Mouse (Mus musculus) hindbrain, embryonic 11.5 days (tissue): ENCODE measurements at regions not wholly inside any gene's neighbourhood (a gene's known extent, or its start where the extent isn't known, plus 50 kb on each side); places are given as distances from the start of the nearest gene placed in this dataset.

Source experiments
- ATAC-seq: fragments of 200-750 bp; cut with Nextera tagmentation; 2 replicates; pipeline ENCODE4 v1.8.0; 2017; ENCODE audit warnings: mild to moderate bottlenecking, moderate TSS enrichment, moderate library complexity; ENCODE audit not compliant: low FRiP score
- DNase-seq: peaks from one replicate; pipeline ENCODE4 v3.0.0-alpha.2; 2015; ENCODE audit warnings: low spot score
- H3K27ac ChIP-seq: fragments of 300-500 bp; sonication (generic); 2 replicates; pipeline ENCODE4 v1.5.1; 2014; ENCODE audit warnings: mild to moderate bottlenecking, low read depth, low read length
- H3K27me3 ChIP-seq: fragments of 300-500 bp; sonication (generic); 2 replicates; pipeline ENCODE4 v1.6.1; 2014; ENCODE audit warnings: mild to moderate bottlenecking, low read length, moderate library complexity, mixed read lengths; ENCODE audit not compliant: control insufficient read depth, insufficient read depth
- H3K36me3 ChIP-seq: fragments of 300-500 bp; sonication (generic); 2 replicates; pipeline ENCODE4 v1.6.1; 2014; ENCODE audit warnings: mild to moderate bottlenecking, low read length, moderate library complexity, mixed read lengths; ENCODE audit not compliant: control insufficient read depth, insufficient read depth
- H3K4me1 ChIP-seq: fragments of 300-500 bp; sonication (generic); replicated peaks from 2 replicates; pipeline ENCODE4 v1.6.1; 2014; ENCODE audit warnings: low read length, mixed read lengths; ENCODE audit not compliant: control insufficient read depth, insufficient read depth
- H3K4me2 ChIP-seq: fragments of 300-500 bp; sonication (generic); replicated peaks from 2 replicates; pipeline ENCODE4 v1.6.1; 2014; ENCODE audit warnings: mild to moderate bottlenecking, low read depth, low read length
- H3K4me3 ChIP-seq: fragments of 300-500 bp; sonication (generic); 2 replicates; pipeline ENCODE4 v1.5.1; 2014; ENCODE audit warnings: low read depth, low read length
- H3K9ac ChIP-seq: fragments of 300-500 bp; sonication (generic); 2 replicates; pipeline ENCODE4 v1.6.1; 2014; ENCODE audit warnings: low read depth, low read length
- H3K9me3 ChIP-seq: fragments of 300-500 bp; sonication (generic); 2 replicates; pipeline ENCODE4 v1.6.1; 2016; ENCODE audit warnings: low read length; ENCODE audit not compliant: control insufficient read depth
- WGBS: fragments of 180-500 bp; shearing (Covaris S2); extraction: QIAGEN DNeasy Blood & Tissue Kit; methylation state at CpG from one replicate; pipeline ENCODE4 v1.1.7; 2014; 5-methylcytosine and 5-hydroxymethylcytosine counted together

GRCm38 (mm10) chr14:99579271-99579759, 280.8 kb downstream of the Klf5 start:
- ATAC-seq = no peak
- no peaks in the 10 kb centered on the region for H3K36me3 ChIP-seq
- H3K9me3 ChIP-seq = no peaks in the 10 kb centered on the region
- H3K9ac ChIP-seq = no peak overlapping the region
- DNase-seq = no peak
- H3K4me1 ChIP-seq = no peaks in the 10 kb centered on the region
- WGBS = 33% methylated on average over 10 of the region's 10 CpGs
- no peak overlapping the region for H3K27ac ChIP-seq
- H3K4me3 ChIP-seq = no peak overlapping the region
- no peak overlapping the region for H3K4me2 ChIP-seq
- H3K27me3 ChIP-seq = no peaks in the 10 kb centered on the region

- WGBS = 77% methylated on average over 4 of the region's 4 CpGs
- Histone ChIP-seq H3K4me1 (no peaks in the 10 kb centered on the region), H3K9ac (no peak overlapping the region), H3K4me3 (no peak overlapping the region), H3K4me2 (no peak overlapping the region), H3K27ac (no peak overlapping the region), H3K27me3 (no peaks in the 10 kb centered on the region), H3K36me3 (no peaks in the 10 kb centered on the region), H3K9me3 (no peaks in the 10 kb centered on the region)
- ATAC-seq (no peak), DNase-seq (no peak)
Measured at GRCm38 (mm10) chr14:99579765-99580266, 281.3 kb downstream of the Klf5 start.

GRCm38 (mm10) chr14:99584144-99584543, 285.7 kb downstream of the Klf5 start:
- DNase-seq = no peak
- H3K27ac ChIP-seq = no peak overlapping the region
- 66% methylated on average over 7 of the region's 7 CpGs for WGBS

GRCm38 (mm10) chr14:99586029-99586428, 287.5 kb downstream of the Klf5 start:
- Histone ChIP-seq H3K4me1 (no peaks in the 10 kb centered on the region), H3K9ac (no peak overlapping the region), H3K27me3 (no peaks in the 10 kb centered on the region), H3K27ac (no peak overlapping the region), H3K36me3 (no peaks in the 10 kb centered on the region), H3K4me3 (no peak overlapping the region), H3K9me3 (no peaks in the 10 kb centered on the region), H3K4me2 (no peak overlapping the region)
- DNase-seq = no peak
- ATAC-seq = no peak
- 94% methylated on average over 7 of the region's 7 CpGs for WGBS

More at GRCm38 (mm10) chr14:99584144-99584543, 285.7 kb downstream of the Klf5 start:
- ATAC-seq = no peak
- H3K9me3 ChIP-seq = no peaks in the 10 kb centered on the region
- H3K9ac ChIP-seq = no peak overlapping the region
- no peaks in the 10 kb centered on the region for H3K27me3 ChIP-seq
- H3K4me3 ChIP-seq = no peak overlapping the region
- no peaks in the 10 kb centered on the region for H3K36me3 ChIP-seq
- no peak overlapping the region for H3K4me2 ChIP-seq
- no peaks in the 10 kb centered on the region for H3K4me1 ChIP-seq

GRCm38 (mm10) chr14:99590854-99591470, 292.5 kb downstream of the Klf5 start:
- no peak for DNase-seq
- no peak for ATAC-seq

GRCm38 (mm10) chr14:99592922-99593321, 294.4 kb downstream of the Klf5 start:
- DNase-seq (no peak), ATAC-seq (no peak)
- no peaks in the 10 kb centered on the region for H3K4me1 ChIP-seq
- H3K9ac ChIP-seq = no peak overlapping the region
- no peak overlapping the region for H3K4me2 ChIP-seq
- no peaks in the 10 kb centered on the region for H3K27me3 ChIP-seq
- WGBS = 84% methylated on average over 9 of the region's 9 CpGs
- no peaks in the 10 kb centered on the region for H3K36me3 ChIP-seq
- H3K27ac ChIP-seq = no peak overlapping the region
- H3K4me3 ChIP-seq = no peak overlapping the region
- H3K9me3 ChIP-seq = no peaks in the 10 kb centered on the region

More at GRCm38 (mm10) chr14:99590854-99591470, 292.5 kb downstream of the Klf5 start:
- Histone ChIP-seq H3K36me3 (no peaks in the 10 kb centered on the region), H3K4me2 (no peak overlapping the region), H3K4me3 (no peak overlapping the region), H3K9me3 (no peaks in the 10 kb centered on the region), H3K27me3 (no peaks in the 10 kb centered on the region), H3K9ac (no peak overlapping the region), H3K4me1 (no peaks in the 10 kb centered on the region), H3K27ac (no peak overlapping the region)
- WGBS = 77% methylated on average over 13 of the region's 13 CpGs

- Histone ChIP-seq H3K4me1 (no peaks in the 10 kb centered on the region), H3K27ac (no peak overlapping the region), H3K36me3 (no peaks in the 10 kb centered on the region), H3K9me3 (no peaks in the 10 kb centered on the region), H3K9ac (no peak overlapping the region), H3K27me3 (no peaks in the 10 kb centered on the region), H3K4me3 (no peak overlapping the region), H3K4me2 (no peak overlapping the region)
- DNase-seq (no peak), ATAC-seq (no peak)
- WGBS = 80% methylated on average over 6 of the region's 6 CpGs
Measured at GRCm38 (mm10) chr14:99593864-99594263, 295.4 kb downstream of the Klf5 start.

GRCm38 (mm10) chr14:99601900-99602299, 303.4 kb downstream of the Klf5 start:
- DNase-seq (no peak), ATAC-seq (no peak)
- Histone ChIP-seq H3K4me2 (no peak overlapping the region), H3K4me1 (no peaks in the 10 kb centered on the region), H3K27ac (no peak overlapping the region), H3K4me3 (no peak overlapping the region), H3K9me3 (no peaks in the 10 kb centered on the region), H3K27me3 (no peaks in the 10 kb centered on the region), H3K36me3 (no peaks in the 10 kb centered on the region), H3K9ac (no peak overlapping the region)
- 79% methylated on average over 5 of the region's 5 CpGs for WGBS

- WGBS = 61% methylated on average over 2 of the region's 2 CpGs
- H3K4me1 ChIP-seq = no peaks in the 10 kb centered on the region
- H3K4me3 ChIP-seq = no peak overlapping the region
- H3K9ac ChIP-seq = no peak overlapping the region
- no peaks in the 10 kb centered on the region for H3K36me3 ChIP-seq
- no peak overlapping the region for H3K4me2 ChIP-seq
- H3K9me3 ChIP-seq = no peaks in the 10 kb centered on the region
- DNase-seq = no peak
- no peaks in the 10 kb centered on the region for H3K27me3 ChIP-seq
- ATAC-seq = no peak
- H3K27ac ChIP-seq = no peak overlapping the region
Measured at GRCm38 (mm10) chr14:99603257-99603656, 304.8 kb downstream of the Klf5 start.
